Mouse (Mus musculus) liver, embryonic 15.5 days (tissue): ENCODE measurements around the gene Limd1. TPM values are rescaled to one million over a fixed set of nuclear protein-coding genes. Genes with fewer than 3 reads are reported as not detected.
A peak's percentile ranks its signal among the peaks of the same experiment; 100 is the strongest.

Experiments
- ATAC-seq: fragments of 200-750 bp; cut with Nextera tagmentation; 2 replicates; pipeline ENCODE4 v1.8.0; 2017; ENCODE audit warnings: moderate number of reproducible peaks, mild to moderate bottlenecking, moderate library complexity; ENCODE audit not compliant: insufficient read depth
- H3K27ac ChIP-seq: fragments of 300-500 bp; sonication (generic); replicated peaks from 2 replicates; pipeline ENCODE4 v1.5.1; 2015; ENCODE audit warnings: mild to moderate bottlenecking, inconsistent platforms
- H3K27me3 ChIP-seq: fragments of 300-500 bp; sonication (generic); 2 replicates; pipeline ENCODE4 v1.6.1; 2015; ENCODE audit warnings: mild to moderate bottlenecking, inconsistent platforms
- H3K36me3 ChIP-seq: fragments of 300-500 bp; sonication (generic); replicated peaks from 2 replicates; pipeline ENCODE4 v1.6.1; 2015; ENCODE audit warnings: moderate library complexity, mild to moderate bottlenecking, inconsistent platforms
- H3K4me1 ChIP-seq: fragments of 300-500 bp; sonication (generic); replicated peaks from 2 replicates; pipeline ENCODE4 v1.6.1; 2015; ENCODE audit warnings: inconsistent platforms
- H3K4me2 ChIP-seq: fragments of 300-500 bp; sonication (generic); 2 replicates; pipeline ENCODE4 v1.6.1; 2015; ENCODE audit warnings: moderate library complexity, mild to moderate bottlenecking, inconsistent platforms
- H3K4me3 ChIP-seq: fragments of 300-500 bp; sonication (generic); replicated peaks from 2 replicates; pipeline ENCODE4 v1.5.1; 2015; ENCODE audit warnings: mild to moderate bottlenecking, inconsistent platforms
- H3K9ac ChIP-seq: fragments of 300-500 bp; sonication (generic); 2 replicates; pipeline ENCODE4 v1.6.1; 2015; ENCODE audit warnings: moderate library complexity, mild to moderate bottlenecking, inconsistent platforms
- H3K9me3 ChIP-seq: fragments of 300-500 bp; sonication (generic); replicated peaks from 2 replicates; pipeline ENCODE4 v1.6.1; 2016; ENCODE audit warnings: inconsistent platforms
- WGBS: fragments of 180-500 bp; shearing (Covaris S2); methylation state at CpG from one replicate; pipeline ENCODE4 v1.1.7; 2015; ENCODE audit warnings: mixed read lengths; ENCODE audit not compliant: insufficient replicate concordance; 5-methylcytosine and 5-hydroxymethylcytosine counted together
- polyA plus RNA-seq: library from polyadenylated mRNA; unstranded; fragments of >200 nt; fragmentation: Nextera tagmentation; extraction: Ambion mirVana; gene quantifications from 2 replicates; pipeline ENCODE4 v1.2.1, GENCODE M21; 2015

Limd1 gene
- polyA plus RNA-seq, 1 experiment from 2014 or later = 22.8 TPM

GRCm38 (mm10) chr9:123483598-123483997, 5.1 kb downstream of the Limd1 start:
- Histone ChIP-seq H3K36me3 (peaks cover 78% of the 10 kb centered on the region), H3K4me2 (peak overlapping the region; percentile 94), H3K9ac (peak overlapping the region; percentile 3; the same call in 1 of the 2 replicates), H3K4me3 (no peak overlapping the region), H3K27me3 (no peaks in the 10 kb centered on the region), H3K9me3 (no peaks in the 10 kb centered on the region), H3K27ac (peak overlapping the region; percentile 88; the same call in 1 of the 2 replicates), H3K4me1 (peaks cover 95% of the 10 kb centered on the region)
- ATAC-seq = no peak
- 85% methylated on average over 1 of the region's 1 CpGs for WGBS

GRCm38 (mm10) chr9:123484830-123485229, 6.3 kb downstream of the Limd1 start:
- no peak overlapping the region for H3K4me2 ChIP-seq
- H3K9ac ChIP-seq = no peak overlapping the region
- no peak overlapping the region for H3K4me3 ChIP-seq
- no peaks in the 10 kb centered on the region for H3K9me3 ChIP-seq
- no peak overlapping the region for H3K27ac ChIP-seq
- H3K36me3 ChIP-seq = peaks cover 90% of the 10 kb centered on the region
- WGBS = 84% methylated on average over 3 of the region's 3 CpGs
- H3K27me3 ChIP-seq = no peaks in the 10 kb centered on the region
- ATAC-seq = no peak
- H3K4me1 ChIP-seq = peaks cover 94% of the 10 kb centered on the region

- no peak for ATAC-seq
- WGBS = 84% methylated on average over 4 of the region's 4 CpGs
- no peaks in the 10 kb centered on the region for H3K27me3 ChIP-seq
- peaks cover 91% of the 10 kb centered on the region for H3K36me3 ChIP-seq
- H3K9ac ChIP-seq = no peak overlapping the region
- no peak overlapping the region; the same call in 1 of the 2 replicates for H3K27ac ChIP-seq
- no peaks in the 10 kb centered on the region for H3K9me3 ChIP-seq
- H3K4me1 ChIP-seq = peaks cover 94% of the 10 kb centered on the region
- H3K4me3 ChIP-seq = no peak overlapping the region
- H3K4me2 ChIP-seq = no peak overlapping the region
These were observed 7.1 kb downstream of the Limd1 start for GRCm38 (mm10) chr9:123485561-123485960.

GRCm38 (mm10) chr9:123486635-123487034, 8.1 kb downstream of the Limd1 start:
- H3K4me3 ChIP-seq = no peak overlapping the region
- H3K4me1 ChIP-seq = peaks cover 93% of the 10 kb centered on the region
- ATAC-seq = no peak
- H3K9me3 ChIP-seq = no peaks in the 10 kb centered on the region
- peaks cover 81% of the 10 kb centered on the region for H3K36me3 ChIP-seq
- H3K27me3 ChIP-seq = no peaks in the 10 kb centered on the region
- 48% methylated on average over 3 of the region's 3 CpGs for WGBS
- H3K4me2 ChIP-seq = no peak overlapping the region
- no peak overlapping the region for H3K9ac ChIP-seq
- H3K27ac ChIP-seq = no peak overlapping the region

- H3K4me3 ChIP-seq = no peak overlapping the region
- no peak overlapping the region for H3K9ac ChIP-seq
- 69% methylated on average over 2 of the region's 2 CpGs for WGBS
- no peaks in the 10 kb centered on the region for H3K9me3 ChIP-seq
- ATAC-seq = no peak
- no peaks in the 10 kb centered on the region for H3K27me3 ChIP-seq
- H3K27ac ChIP-seq = no peak overlapping the region
- H3K36me3 ChIP-seq = peaks cover 58% of the 10 kb centered on the region
- H3K4me1 ChIP-seq = peaks cover 88% of the 10 kb centered on the region
- no peak overlapping the region for H3K4me2 ChIP-seq
These were observed 10.6 kb downstream of the Limd1 start for GRCm38 (mm10) chr9:123489073-123489472.

GRCm38 (mm10) chr9:123489727-123490343, 11.3 kb downstream of the Limd1 start:
- no peaks in the 10 kb centered on the region for H3K27me3 ChIP-seq
- H3K9ac ChIP-seq = no peak overlapping the region
- WGBS = 60% methylated on average over 9 of the region's 9 CpGs
- no peak for ATAC-seq
- no peak overlapping the region for H3K4me2 ChIP-seq
- peaks cover 88% of the 10 kb centered on the region for H3K4me1 ChIP-seq
- no peak overlapping the region for H3K27ac ChIP-seq
- no peaks in the 10 kb centered on the region for H3K9me3 ChIP-seq
- no peak overlapping the region for H3K4me3 ChIP-seq
- H3K36me3 ChIP-seq = peaks cover 51% of the 10 kb centered on the region

- Histone ChIP-seq H3K9me3 (no peaks in the 10 kb centered on the region), H3K36me3 (peaks cover 41% of the 10 kb centered on the region), H3K4me2 (no peak overlapping the region), H3K4me3 (no peak overlapping the region), H3K4me1 (peaks cover 82% of the 10 kb centered on the region), H3K27ac (0 out of 2 replicates have a peak overlapping the region, but pooled peaks have one; percentile 29), H3K27me3 (no peaks in the 10 kb centered on the region), H3K9ac (no peak overlapping the region)
- ATAC-seq = 0 out of 2 replicates have a peak, but pooled peaks have one; percentile 5
- 66% methylated on average over 5 of the region's 5 CpGs for WGBS
These were observed 12.4 kb downstream of the Limd1 start for GRCm38 (mm10) chr9:123490930-123491329.

- 0 out of 2 replicates have a peak overlapping the region, but pooled peaks have one; percentile 0 for H3K27ac ChIP-seq
- peak; percentile 29; the same call in 1 of the 2 replicates for ATAC-seq
- H3K4me2 ChIP-seq = no peak overlapping the region
- peaks cover 82% of the 10 kb centered on the region for H3K4me1 ChIP-seq
- no peaks in the 10 kb centered on the region for H3K9me3 ChIP-seq
- H3K9ac ChIP-seq = no peak overlapping the region
- H3K27me3 ChIP-seq = no peaks in the 10 kb centered on the region
- WGBS = 71% methylated on average over 9 of the region's 9 CpGs
- H3K36me3 ChIP-seq = peaks cover 30% of the 10 kb centered on the region
- no peak overlapping the region for H3K4me3 ChIP-seq
These were observed 13.5 kb downstream of the Limd1 start for GRCm38 (mm10) chr9:123491917-123492585.

GRCm38 (mm10) chr9:123496665-123497064, 18.2 kb downstream of the Limd1 start:
- H3K36me3 ChIP-seq = peaks cover 29% of the 10 kb centered on the region
- H3K4me2 ChIP-seq = peak overlapping the region; percentile 42
- WGBS = 41% methylated on average over 13 of the region's 13 CpGs
- H3K27me3 ChIP-seq = no peaks in the 10 kb centered on the region
- no peak overlapping the region for H3K4me3 ChIP-seq
- H3K9ac ChIP-seq = no peak overlapping the region
- no peak overlapping the region for H3K27ac ChIP-seq
- H3K4me1 ChIP-seq = peaks cover 45% of the 10 kb centered on the region
- H3K9me3 ChIP-seq = no peaks in the 10 kb centered on the region
- ATAC-seq = 0 out of 2 replicates have a peak, but pooled peaks have one; percentile 13

GRCm38 (mm10) chr9:123497906-123498305, 19.4 kb downstream of the Limd1 start:
- H3K4me1 ChIP-seq = peaks cover 33% of the 10 kb centered on the region
- no peaks in the 10 kb centered on the region for H3K9me3 ChIP-seq
- no peak overlapping the region for H3K4me3 ChIP-seq
- peak; percentile 23; the same call in 1 of the 2 replicates for ATAC-seq
- H3K27me3 ChIP-seq = no peaks in the 10 kb centered on the region
- H3K27ac ChIP-seq = no peak overlapping the region
- WGBS = 27% methylated on average over 5 of the region's 5 CpGs
- H3K4me2 ChIP-seq = no peak overlapping the region
- H3K9ac ChIP-seq = no peak overlapping the region
- peaks cover 40% of the 10 kb centered on the region for H3K36me3 ChIP-seq

GRCm38 (mm10) chr9:123500480-123500879, 22.0 kb downstream of the Limd1 start:
- peaks cover 59% of the 10 kb centered on the region for H3K36me3 ChIP-seq
- 65% methylated on average over 4 of the region's 4 CpGs for WGBS

More at GRCm38 (mm10) chr9:123500480-123500879, 22.0 kb downstream of the Limd1 start:
- no peak overlapping the region for H3K4me2 ChIP-seq
- no peaks in the 10 kb centered on the region for H3K27me3 ChIP-seq
- peaks cover 17% of the 10 kb centered on the region for H3K4me1 ChIP-seq
- H3K9me3 ChIP-seq = no peaks in the 10 kb centered on the region
- H3K4me3 ChIP-seq = no peak overlapping the region
- ATAC-seq = no peak
- no peak overlapping the region for H3K9ac ChIP-seq
- H3K27ac ChIP-seq = no peak overlapping the region
